Mouse (Mus musculus): ENCODE measurements around the gene Sarm1.

- no peak for TF ChIP-seq CTCF (conservative IDR thresholded peaks at IDR 0.05 in 1 of 2, IDR thresholded peaks at IDR 0.05 in 1 of 2; ENCODE audit: low read depth in 2 of 2, low read length in 2 of 2)
- no peak for TF ChIP-seq USF2 (conservative IDR thresholded peaks at IDR 0.05; ENCODE audit: low read depth, low read length)
- TF ChIP-seq ZNF384 (IDR thresholded peaks at IDR 0.05; ENCODE audit: low read depth, low read length), result no peak
Measured at GRCm38 (mm10) chr11:78545181-78545580, 47.6 kb upstream of the Sarm1 start.

Data from CH12.LX (cell line).